Mouse (Mus musculus) left cerebral cortex, adult 18-20 months (tissue): ENCODE measurements at regions not wholly inside any gene's neighbourhood (a gene's known extent, or its start where the extent isn't known, plus 50 kb on each side); places are given as distances from the start of the nearest gene placed in this dataset.

Experiments
- DNase-seq, 2 experiments: peaks; one replicate each; pipeline ENCODE4 v3.0.0; 2021 to 2022; ENCODE audit warnings: low spot score in 2 of 2, mixed read lengths in 1 of 2

GRCm38 (mm10) chr7:58488250-58488649 lies 167.7 kb upstream of the Atp10a start:
- DNase-seq = peak in 1 of 2 experiments; percentile 15
